Mouse (Mus musculus): ENCODE results near the gene Hoxc13.

GRCm38 (mm10) chr15:102947276-102947675 lies 26.4 kb downstream of the Hoxc13 start:
- TF ChIP-seq CTCF (IDR thresholded peaks at IDR 0.05; ENCODE audit: control insufficient read depth, insufficient read depth, insufficient read length) (no peak), MYOD1 (IDR thresholded peaks at IDR 0.05; ENCODE audit: control insufficient read depth, insufficient read length, low read depth) (no peak), USF1 (IDR thresholded peaks at IDR 0.05; ENCODE audit: low read depth) (no peak)

All from C2C12 (cell line).